Mouse (Mus musculus) c-Kit-positive CD71-negative TER-119-negative erythroid progenitor cells, embryonic 14.5 days (primary cell): ENCODE measurements around the gene Olfr1225.
"Not testable (repeated sequence)": the region's sequence is repeated elsewhere in the genome, so short reads cannot be mapped to it uniquely, and the experiment has no call there.

ENCODE experiments used
- DNase-seq: peaks from one replicate; pipeline ENCODE4 v3.0.0-alpha.2; 2013; ENCODE audit warnings: low read depth

The Olfr1225 gene

GRCm38 (mm10) chr2:89174569-89174968 lies at the start of gene Olfr1225:
Gene Olfr1225, minus strand, starts transcription at chr2:89174669.
- DNase-seq, result no peak

GRCm38 (mm10) chr2:89199948-89200347 lies 25.5 kb upstream of the Olfr1225 start, which contains the start of gene Olfr1226:
Gene Olfr1226, minus strand, starts transcription at chr2:89200048.
- no peak for DNase-seq

- DNase-seq, result no peak
These were observed 22.0 kb upstream of the Olfr1225 start for GRCm38 (mm10) chr2:89196325-89196982.

GRCm38 (mm10) chr2:89164711-89165110 lies 9.8 kb downstream of the Olfr1225 start:
- DNase-seq, result not testable (repeated sequence)

GRCm38 (mm10) chr2:89163991-89164390 lies 10.5 kb downstream of the Olfr1225 start, which contains the start of gene Olfr1224-ps1:
Gene Olfr1224-ps1, minus strand, starts transcription at chr2:89164091.
- not testable (repeated sequence) for DNase-seq

GRCm38 (mm10) chr2:89151460-89151859 lies 23.0 kb downstream of the Olfr1225 start, which contains the start of gene Olfr1223:
Gene Olfr1223, minus strand, starts transcription at chr2:89151560.
- no peak for DNase-seq

- no peak for DNase-seq
These were observed 41.5 kb downstream of the Olfr1225 start, which contains the start of gene Olfr1222 for GRCm38 (mm10) chr2:89132954-89133353. Gene Olfr1222, minus strand, starts transcription at chr2:89133054.
